Mouse (Mus musculus) heart, adult 2 months (tissue): Measurements from ENCODE around the gene Gbx2. TPM values are rescaled to one million over a fixed set of nuclear protein-coding genes. Genes with fewer than 3 reads are reported as not detected.

Experiments
- DNase-seq, 2 experiments: peaks; one replicate each; pipeline ENCODE4 v3.0.0; 2021
- H3K27ac ChIP-seq: fragments of 200-600 bp; 2 replicates; pipeline ENCODE4 v1.8.1; 2022
- H3K27me3 ChIP-seq: fragments of 200-500 bp; 2 replicates; pipeline ENCODE4 v1.6.1; 2012; ENCODE audit warnings: mild to moderate bottlenecking, low read length, inconsistent platforms, mixed read lengths; ENCODE audit not compliant: control insufficient read depth, insufficient read depth
- H3K36me3 ChIP-seq: fragments of 200-500 bp; 2 replicates; pipeline ENCODE4 v1.6.1; 2012; ENCODE audit warnings: low read length, inconsistent platforms; ENCODE audit not compliant: control insufficient read depth, insufficient read depth
- H3K4me1 ChIP-seq: fragments of 200-500 bp; 2 replicates; pipeline ENCODE4 v1.6.1; 2011; ENCODE audit warnings: low read length; ENCODE audit not compliant: control insufficient read depth, insufficient read depth
- H3K4me3 ChIP-seq: fragments of 200-600 bp; 2 replicates; pipeline ENCODE4 v1.8.1; 2022
- H3K79me2 ChIP-seq: fragments of 200-500 bp; replicated peaks from 2 replicates; pipeline ENCODE4 v1.6.1; 2012; ENCODE audit warnings: mild to moderate bottlenecking, inconsistent platforms, low read length, moderate library complexity, mixed read lengths; ENCODE audit not compliant: control insufficient read depth, insufficient read depth
- H3K9ac ChIP-seq: fragments of 200-500 bp; 2 replicates; pipeline ENCODE4 v1.6.1; 2012; ENCODE audit warnings: low read depth, mild to moderate bottlenecking, control low read depth, inconsistent platforms, low read length, mixed read lengths
- CTCF ChIP-seq: fragments of 200-600 bp; IDR thresholded peaks from 2 replicates; pipeline ENCODE4 v1.8.1; 2022; ENCODE audit warnings: antibody characterized with exemption, mild to moderate bottlenecking, moderate library complexity
- EP300 ChIP-seq: fragments of 200-500 bp; IDR thresholded peaks from 2 replicates; pipeline ENCODE4 v1.6.1; 2011; ENCODE audit warnings: low read depth, low read length, control low read depth; ENCODE audit not compliant: insufficient read depth
- POLR2A ChIP-seq: fragments of 200-500 bp; IDR thresholded peaks from 2 replicates; pipeline ENCODE4 v1.6.1; 2011; ENCODE audit warnings: mild to moderate bottlenecking, low read depth, low read length, control low read depth; ENCODE audit not compliant: insufficient read depth
- WGBS: fragments of 180-500 bp; shearing (Covaris S2); methylation state at CpG from one replicate; pipeline ENCODE4 v1.1.7; 2018; 5-methylcytosine and 5-hydroxymethylcytosine counted together
- intact Hi-C: fragments of 180-260 bp; cut with DNase I; formaldehyde crosslinking; loops from one replicate; pipeline ENCODE4 v1.15.1; 2025
- polyA plus RNA-seq: library from polyadenylated mRNA; depleted of rRNA; stranded (reverse); fragments of >200 nt; gene quantifications from 2 replicates; pipeline ENCODE4 v1.2.3, GENCODE M21; 2012
- total RNA-seq, 2 experiments: library from RNA; stranded (reverse); gene quantifications; 2 replicates each; pipeline ENCODE4 v1.2.3; 2021

Gene Gbx2
- total and polyA plus RNA-seq, 3 experiments = 0.14 to 0.21 (median 0.18) TPM

DNA sequence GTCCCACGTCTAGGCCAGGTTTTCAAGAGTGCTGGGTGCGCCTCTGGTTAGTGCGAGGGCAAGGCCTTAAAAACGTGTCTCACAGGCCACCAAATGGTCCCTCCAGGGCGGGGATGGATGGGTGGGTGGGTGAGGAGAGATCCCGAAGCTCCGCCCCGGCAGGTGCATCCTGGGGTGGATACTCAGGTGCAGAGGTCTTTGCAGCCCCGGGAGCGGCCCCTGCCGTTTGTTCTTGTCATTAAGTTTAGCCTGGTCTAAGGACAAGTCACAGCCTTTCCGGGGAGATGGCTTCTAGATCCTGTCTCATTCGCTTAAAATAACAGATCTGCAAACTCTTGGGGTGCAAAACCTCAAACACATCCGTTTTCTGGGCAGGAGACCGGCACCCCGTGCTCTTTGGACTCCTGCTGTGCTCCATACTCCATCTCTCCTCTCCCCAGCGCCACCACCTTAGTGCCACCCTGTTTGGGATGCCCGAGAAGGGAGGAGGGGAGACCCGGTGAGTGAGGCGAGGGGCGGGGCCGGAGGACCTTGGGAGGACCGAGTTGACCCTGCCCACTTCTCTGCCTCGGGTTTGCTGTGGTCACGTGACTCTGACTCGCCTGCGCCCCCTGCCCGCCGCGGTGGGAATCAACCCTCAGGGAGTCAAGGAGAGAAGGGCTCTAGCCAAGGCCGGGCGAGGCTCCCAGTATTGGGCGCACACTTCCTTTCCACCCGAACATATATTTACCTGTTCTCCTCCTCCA is 9.2 kb upstream of the Gbx2 start:
- Histone ChIP-seq H3K27ac (no peak overlapping the region), H3K4me3 (no peak overlapping the region), H3K27me3 (peaks cover 38% of the 10 kb centered on the region), H3K36me3 (no peaks in the 10 kb centered on the region), H3K4me1 (no peaks in the 10 kb centered on the region; the same call in 1 of the 2 replicates), H3K79me2 (no peaks in the 10 kb centered on the region), H3K9ac (no peak overlapping the region)
- DNase-seq = peak; percentile 61 to 80
- TF ChIP-seq EP300 (no peak), POLR2A (no peak), CTCF (peak; percentile 80)
- intact Hi-C loops = loop anchor here (5.0 to 10.0 kb wide), 2 partner anchors 273 to 705 kb away; no protein-coding TSS in a partner anchor
- 8% methylated on average over 34 of the region's 34 CpGs for WGBS

DNA sequence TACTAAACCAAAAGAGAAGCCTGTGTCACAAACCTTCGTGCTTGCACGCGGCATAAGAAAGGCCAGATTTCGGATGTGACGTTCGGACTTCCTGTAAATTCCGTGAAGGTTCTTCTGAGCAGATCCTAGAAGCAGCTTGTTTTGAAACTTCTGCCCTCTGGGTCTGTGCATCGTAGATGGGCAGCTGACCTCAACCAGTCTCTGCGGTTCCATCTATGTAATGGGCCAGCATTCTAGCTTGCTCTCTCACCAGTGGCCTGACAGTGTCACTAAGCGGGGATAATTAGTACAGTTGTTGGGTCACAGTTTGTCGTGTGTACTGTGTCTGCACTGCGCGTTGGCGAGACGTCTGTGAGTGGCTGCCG is 8.6 kb upstream of the Gbx2 start:
- Histone ChIP-seq H3K9ac (no peak overlapping the region), H3K27ac (no peak overlapping the region), H3K36me3 (no peaks in the 10 kb centered on the region), H3K79me2 (no peaks in the 10 kb centered on the region), H3K4me1 (no peaks in the 10 kb centered on the region; the same call in 1 of the 2 replicates), H3K27me3 (peaks cover 38% of the 10 kb centered on the region), H3K4me3 (no peak overlapping the region)
- TF ChIP-seq EP300 (no peak), POLR2A (no peak), CTCF (no peak)
- WGBS = 31% methylated on average over 16 of the region's 16 CpGs
- DNase-seq = no peak
- intact Hi-C loops = no loop called here

GRCm38 (mm10) chr1:89938884-89939595 is 8.1 kb upstream of the Gbx2 start:
- 34% methylated on average over 16 of the region's 16 CpGs for WGBS
- Histone ChIP-seq H3K9ac (no peak overlapping the region), H3K27ac (no peak overlapping the region), H3K79me2 (no peaks in the 10 kb centered on the region), H3K36me3 (no peaks in the 10 kb centered on the region), H3K4me3 (no peak overlapping the region), H3K4me1 (no peaks in the 10 kb centered on the region; the same call in 1 of the 2 replicates), H3K27me3 (peaks cover 42% of the 10 kb centered on the region)
- intact Hi-C loops = no loop called here
- TF ChIP-seq POLR2A = no peak
- TF ChIP-seq CTCF = peak; percentile 60
- no peak for DNase-seq

DNA sequence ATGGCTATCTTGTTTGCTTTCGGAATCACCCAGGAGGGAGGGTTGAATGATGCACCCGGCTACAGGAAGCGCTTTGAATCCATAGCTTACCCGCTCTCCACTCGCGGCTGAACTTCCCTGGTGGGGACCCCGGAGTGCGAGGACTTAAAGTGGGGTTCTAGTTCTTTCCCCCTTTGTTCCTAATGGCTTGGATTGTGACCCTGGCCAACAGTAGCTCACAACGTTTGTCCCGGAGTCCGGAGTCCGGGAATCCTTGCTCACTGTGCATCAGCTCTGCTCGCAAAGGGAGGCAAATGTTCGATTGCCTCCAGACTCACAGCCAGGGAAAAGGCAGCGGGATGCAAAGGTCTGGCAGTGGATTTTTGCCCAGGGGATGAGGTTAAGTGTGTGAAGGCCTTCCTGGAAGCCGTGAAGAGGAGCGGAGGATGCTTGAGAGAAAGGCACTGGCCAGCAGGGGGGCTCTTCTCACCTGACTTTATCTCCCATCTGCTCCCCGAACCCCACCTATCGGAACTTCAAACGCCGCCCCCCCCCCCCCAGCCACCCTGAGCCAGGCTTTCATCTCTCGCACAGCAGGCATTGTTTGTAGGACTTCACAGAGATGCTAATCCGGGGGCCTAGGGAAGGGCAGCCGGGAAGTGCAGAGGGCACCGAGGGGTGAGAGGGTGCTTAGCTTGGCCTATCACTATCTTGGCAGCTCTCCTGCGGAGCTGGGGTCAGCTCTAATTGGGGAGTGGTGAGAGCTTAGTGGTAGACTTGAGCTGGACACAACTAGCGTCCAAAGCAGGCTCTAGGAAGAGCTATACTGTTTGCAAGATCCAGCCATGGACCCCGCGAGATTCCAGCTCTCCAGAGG is 4.7 kb upstream of the Gbx2 start:
- no peaks in the 10 kb centered on the region for H3K79me2 ChIP-seq
- no peak overlapping the region for H3K9ac ChIP-seq
- no peaks in the 10 kb centered on the region for H3K36me3 ChIP-seq
- no peak for TF ChIP-seq EP300
- TF ChIP-seq CTCF = no peak
- TF ChIP-seq POLR2A = no peak
- no peak for DNase-seq
- 6% methylated on average over 29 of the region's 29 CpGs for WGBS
- H3K27ac ChIP-seq = no peak overlapping the region
- no peaks in the 10 kb centered on the region for H3K4me1 ChIP-seq
- intact Hi-C loops = no loop called here
- no peak overlapping the region for H3K4me3 ChIP-seq
- H3K27me3 ChIP-seq = peaks cover 52% of the 10 kb centered on the region

DNA sequence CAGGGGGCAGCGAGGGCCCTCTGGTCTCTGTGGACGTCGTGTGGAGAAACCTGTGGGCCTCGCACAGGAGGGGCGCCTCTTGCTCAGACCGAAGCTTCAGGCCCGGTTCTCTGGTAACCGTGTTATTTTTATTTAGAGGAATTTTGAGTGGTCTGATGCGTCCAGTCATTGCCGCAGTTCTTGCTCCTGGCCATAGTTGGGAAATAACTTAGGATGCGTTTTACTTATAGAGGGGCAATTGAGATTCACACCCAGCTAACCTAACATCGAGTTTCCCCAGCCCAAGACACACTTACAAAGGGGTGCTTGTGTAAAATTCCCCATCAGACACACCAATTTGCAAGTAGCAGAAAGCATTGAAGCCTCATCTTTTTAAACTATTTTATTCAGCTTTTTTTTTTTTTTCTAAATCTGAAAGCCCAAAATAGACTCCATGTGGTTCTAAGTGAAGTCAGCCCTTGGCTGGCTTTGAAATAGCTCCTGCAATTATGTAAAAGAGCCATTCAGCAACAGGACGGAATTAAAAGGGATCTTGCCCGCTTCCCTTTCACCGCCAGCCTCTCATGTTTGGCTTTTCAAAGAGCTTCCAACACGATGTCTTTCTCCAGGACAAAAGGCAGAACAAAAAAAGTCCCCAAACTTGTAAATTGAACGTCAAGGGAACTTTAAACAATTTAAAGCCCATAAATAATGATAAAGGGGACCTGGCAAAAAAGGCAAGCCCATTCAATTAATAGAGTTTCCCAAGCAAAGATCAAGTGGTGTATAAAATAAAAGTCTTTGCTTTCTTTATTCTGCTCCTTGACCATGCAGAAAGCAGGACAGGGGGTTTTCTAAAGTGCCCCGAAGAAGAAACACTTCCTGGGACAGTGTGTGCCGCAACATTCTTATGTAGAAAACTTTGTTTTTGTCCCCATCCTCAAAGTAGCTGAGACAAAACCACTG is 3.6 kb upstream of the Gbx2 start:
- Histone ChIP-seq H3K27me3 (peaks cover 55% of the 10 kb centered on the region), H3K9ac (no peak overlapping the region), H3K36me3 (no peaks in the 10 kb centered on the region), H3K4me3 (no peak overlapping the region), H3K79me2 (no peaks in the 10 kb centered on the region), H3K4me1 (no peaks in the 10 kb centered on the region), H3K27ac (no peak overlapping the region)
- DNase-seq = no peak
- TF ChIP-seq POLR2A = no peak
- intact Hi-C loops = no loop called here
- 12% methylated on average over 19 of the region's 19 CpGs for WGBS
